Mouse (Mus musculus) embryonic facial prominence, embryonic 12.5 days (tissue): ENCODE measurements around the gene Mrap2. TPM values are rescaled to one million over a fixed set of nuclear protein-coding genes. Genes with fewer than 3 reads are reported as not detected.

ENCODE experiments used
- ATAC-seq: fragments of 200-750 bp; cut with Nextera tagmentation; 2 replicates; pipeline ENCODE4 v1.8.0; 2017; ENCODE audit not compliant: insufficient number of reproducible peaks, insufficient read depth, low FRiP score, low TSS enrichment
- H3K27ac ChIP-seq: fragments of 300-500 bp; sonication (generic); 2 replicates; pipeline ENCODE4 v1.5.1; 2016; ENCODE audit warnings: mild to moderate bottlenecking
- H3K27me3 ChIP-seq: fragments of 300-500 bp; sonication (generic); 2 replicates; pipeline ENCODE4 v1.6.1; 2016; ENCODE audit warnings: mild to moderate bottlenecking, moderate library complexity
- H3K36me3 ChIP-seq: fragments of 300-500 bp; sonication (generic); 2 replicates; pipeline ENCODE4 v1.6.1; 2016; ENCODE audit warnings: mild to moderate bottlenecking
- H3K4me1 ChIP-seq: fragments of 300-500 bp; sonication (generic); 2 replicates; pipeline ENCODE4 v1.6.1; 2016
- H3K4me2 ChIP-seq: fragments of 300-500 bp; sonication (generic); replicated peaks from 2 replicates; pipeline ENCODE4 v1.6.1; 2016; ENCODE audit warnings: mild to moderate bottlenecking, moderate library complexity
- H3K4me3 ChIP-seq: fragments of 300-500 bp; sonication (generic); 2 replicates; pipeline ENCODE4 v1.5.1; 2016; ENCODE audit warnings: mild to moderate bottlenecking
- H3K9ac ChIP-seq: fragments of 300-500 bp; sonication (generic); 2 replicates; pipeline ENCODE4 v1.6.1; 2016; ENCODE audit warnings: mild to moderate bottlenecking, moderate library complexity
- H3K9me3 ChIP-seq: fragments of 300-500 bp; sonication (generic); 2 replicates; pipeline ENCODE4 v1.6.1; 2016; ENCODE audit warnings: mild to moderate bottlenecking, moderate library complexity
- WGBS: fragments of 180-500 bp; shearing (Covaris S2); methylation state at CpG from one replicate; pipeline ENCODE4 v1.1.7; 2016; 5-methylcytosine and 5-hydroxymethylcytosine counted together
- polyA plus RNA-seq: library from polyadenylated mRNA; unstranded; fragments of >200 nt; fragmentation: Nextera tagmentation; extraction: Ambion mirVana; gene quantifications from 2 replicates; pipeline ENCODE4 v1.2.1, GENCODE M21; 2016

Gene Mrap2
- polyA plus RNA-seq, 1 experiment from 2014 or later: 0.19 TPM

GRCm38 (mm10) chr9:87187336-87187735 lies 43.2 kb downstream of the Mrap2 start:
- Histone ChIP-seq H3K27me3 (no peaks in the 10 kb centered on the region), H3K9ac (no peak overlapping the region), H3K4me1 (no peaks in the 10 kb centered on the region), H3K4me2 (no peak overlapping the region), H3K4me3 (no peak overlapping the region), H3K27ac (no peak overlapping the region), H3K9me3 (peaks cover 4% of the 10 kb centered on the region), H3K36me3 (peaks cover 20% of the 10 kb centered on the region)
- ATAC-seq: no peak
- 81% methylated on average over 4 of the region's 4 CpGs for WGBS

- Histone ChIP-seq H3K36me3 (peaks cover 38% of the 10 kb centered on the region), H3K4me2 (no peak overlapping the region), H3K27ac (no peak overlapping the region), H3K27me3 (no peaks in the 10 kb centered on the region), H3K9ac (no peak overlapping the region), H3K4me3 (no peak overlapping the region), H3K9me3 (peaks cover 6% of the 10 kb centered on the region), H3K4me1 (no peaks in the 10 kb centered on the region)
- WGBS: 35% methylated on average over 1 of the region's 1 CpGs
- no peak for ATAC-seq
Observed at GRCm38 (mm10) chr9:87193721-87194120, 49.6 kb downstream of the Mrap2 start.

- Histone ChIP-seq H3K27ac (no peak overlapping the region), H3K9me3 (peaks cover 3% of the 10 kb centered on the region), H3K4me1 (no peaks in the 10 kb centered on the region), H3K9ac (no peak overlapping the region), H3K4me2 (no peak overlapping the region), H3K4me3 (no peak overlapping the region), H3K27me3 (no peaks in the 10 kb centered on the region), H3K36me3 (peaks cover 19% of the 10 kb centered on the region)
- ATAC-seq: no peak
- 82% methylated on average over 3 of the region's 3 CpGs for WGBS
Observed at GRCm38 (mm10) chr9:87197277-87197676, 53.2 kb downstream of the Mrap2 start.

GRCm38 (mm10) chr9:87198036-87198435 lies 53.9 kb downstream of the Mrap2 start:
- ATAC-seq: no peak
- Histone ChIP-seq H3K27me3 (no peaks in the 10 kb centered on the region), H3K9me3 (no peaks in the 10 kb centered on the region), H3K4me1 (no peaks in the 10 kb centered on the region), H3K27ac (no peak overlapping the region), H3K36me3 (peaks cover 11% of the 10 kb centered on the region), H3K4me3 (no peak overlapping the region), H3K9ac (no peak overlapping the region), H3K4me2 (no peak overlapping the region)
- WGBS: 91% methylated on average over 6 of the region's 6 CpGs

- 92% methylated on average over 5 of the region's 5 CpGs for WGBS
- Histone ChIP-seq H3K9ac (no peak overlapping the region), H3K27ac (no peak overlapping the region), H3K4me3 (no peak overlapping the region), H3K9me3 (no peaks in the 10 kb centered on the region), H3K4me1 (no peaks in the 10 kb centered on the region), H3K27me3 (no peaks in the 10 kb centered on the region), H3K4me2 (no peak overlapping the region), H3K36me3 (peaks cover 13% of the 10 kb centered on the region)
- ATAC-seq: no peak
Observed at GRCm38 (mm10) chr9:87200426-87200825, 56.3 kb downstream of the Mrap2 start.

GRCm38 (mm10) chr9:87200919-87201318 lies 56.8 kb downstream of the Mrap2 start:
- Histone ChIP-seq H3K9me3 (no peaks in the 10 kb centered on the region), H3K36me3 (peaks cover 15% of the 10 kb centered on the region)
- WGBS: 95% methylated on average over 4 of the region's 4 CpGs

GRCm38 (mm10) chr9:87202431-87202830 lies 58.3 kb downstream of the Mrap2 start:
- Histone ChIP-seq H3K9me3 (no peaks in the 10 kb centered on the region), H3K27ac (no peak overlapping the region), H3K36me3 (peaks cover 27% of the 10 kb centered on the region), H3K9ac (no peak overlapping the region), H3K27me3 (no peaks in the 10 kb centered on the region), H3K4me3 (no peak overlapping the region), H3K4me2 (no peak overlapping the region), H3K4me1 (no peaks in the 10 kb centered on the region)
- ATAC-seq: no peak
- WGBS: 93% methylated on average over 6 of the region's 6 CpGs

More at GRCm38 (mm10) chr9:87200919-87201318, 56.8 kb downstream of the Mrap2 start:
- Histone ChIP-seq H3K27ac (no peak overlapping the region), H3K4me2 (no peak overlapping the region), H3K27me3 (no peaks in the 10 kb centered on the region), H3K4me3 (no peak overlapping the region), H3K9ac (no peak overlapping the region), H3K4me1 (no peaks in the 10 kb centered on the region)
- ATAC-seq: no peak

- H3K9me3 ChIP-seq: no peaks in the 10 kb centered on the region
- WGBS: 87% methylated on average over 9 of the region's 9 CpGs
- ATAC-seq: no peak
- H3K27me3 ChIP-seq: no peaks in the 10 kb centered on the region
- H3K4me1 ChIP-seq: no peaks in the 10 kb centered on the region
- H3K4me2 ChIP-seq: no peak overlapping the region
- H3K9ac ChIP-seq: no peak overlapping the region
- peaks cover 34% of the 10 kb centered on the region for H3K36me3 ChIP-seq
- H3K27ac ChIP-seq: no peak overlapping the region
- no peak overlapping the region for H3K4me3 ChIP-seq
Observed at GRCm38 (mm10) chr9:87210830-87211339, 66.8 kb downstream of the Mrap2 start.

- Histone ChIP-seq H3K9me3 (no peaks in the 10 kb centered on the region), H3K36me3 (peaks cover 27% of the 10 kb centered on the region), H3K4me3 (no peak overlapping the region), H3K4me1 (no peaks in the 10 kb centered on the region), H3K9ac (no peak overlapping the region), H3K4me2 (no peak overlapping the region), H3K27me3 (no peaks in the 10 kb centered on the region), H3K27ac (no peak overlapping the region)
- ATAC-seq: no peak
- WGBS: 80% methylated on average over 4 of the region's 4 CpGs
Observed at GRCm38 (mm10) chr9:87213204-87213603, 69.1 kb downstream of the Mrap2 start.

Other genes with a start within 250 kb of the Mrap2 start
- not detected in 2 replicates for gene Ripply2, start 128.8 kb upstream of the Mrap2 start, polyA plus RNA-seq
- gene Cyb5r4, start 122.3 kb upstream of the Mrap2 start, polyA plus RNA-seq: 54.6 and 58.3 TPM in 2 replicates
- 9.1 and 9.4 TPM in 2 replicates for gene Cep162, start 111.2 kb downstream of the Mrap2 start, polyA plus RNA-seq